Mouse (Mus musculus): ENCODE data around the gene Psg18. TPM values are rescaled to one million over a fixed set of nuclear protein-coding genes. Genes with fewer than 3 reads are reported as not detected.
"Not testable (repeated sequence)": the region's sequence is repeated elsewhere in the genome, so short reads cannot be mapped to it uniquely, and the experiment has no call there.

Gene Psg18
- not detected for total RNA-seq (2021)
- long read RNA-seq, experiment 1: 0 reads
- long read RNA-seq, experiment 2: 0 reads

GRCm38 (mm10) chr7:18354909-18355308 is at the start of gene Psg18:
Gene Psg18 (minus strand): TSS chr7:18355009.
- intact Hi-C loops (cut with DNase I); DNase-seq (ENCODE audit: low spot score in 2 of 2): not testable (repeated sequence)

GRCm38 (mm10) chr7:18403407-18403806 is 48.6 kb upstream of the Psg18 start:
- DNase-seq (ENCODE audit: low spot score in 2 of 2): no peak
- intact Hi-C loops (cut with DNase I): no loop called here

GRCm38 (mm10) chr7:18402527-18403237 is 47.9 kb upstream of the Psg18 start:
- intact Hi-C loops (cut with DNase I): no loop called here
- DNase-seq (ENCODE audit: low spot score in 2 of 2): no peak

- DNase-seq (ENCODE audit: low spot score in 2 of 2); intact Hi-C loops (cut with DNase I): not testable (repeated sequence)
Observed at GRCm38 (mm10) chr7:18391483-18391882, 36.7 kb upstream of the Psg18 start.

GRCm38 (mm10) chr7:18378295-18378694 is 23.5 kb upstream of the Psg18 start:
- intact Hi-C loops (cut with DNase I): no loop called here
- no peak for DNase-seq (ENCODE audit: low spot score in 2 of 2)

GRCm38 (mm10) chr7:18335411-18335810 is 19.4 kb downstream of the Psg18 start:
- DNase-seq (ENCODE audit: low spot score in 2 of 2); intact Hi-C loops (cut with DNase I): not testable (repeated sequence)

Other genes with a start within 250 kb of the Psg18 start
- gene Igfl3, start 178.5 kb downstream of the Psg18 start, total RNA-seq (2021): not detected
- gene Mill1, start 109.7 kb downstream of the Psg18 start, total RNA-seq (2021): not detected
- not detected for gene Psg28, start 77.0 kb upstream of the Psg18 start, total RNA-seq (2021)
- not detected for gene Psg26, start 129.2 kb upstream of the Psg18 start, total RNA-seq (2021)
- not detected for gene Psg25, start 177.3 kb upstream of the Psg18 start, total RNA-seq (2021)
- not detected for gene Psg27, start 212.3 kb upstream of the Psg18 start, total RNA-seq (2021)

All from left cerebral cortex, postnatal 14 days (tissue).